Mouse (Mus musculus) adrenal gland, postnatal 4 days (tissue): ENCODE measurements at regions not wholly inside any gene's neighbourhood (a gene's known extent, or its start where the extent isn't known, plus 50 kb on each side); places are given as distances from the start of the nearest gene placed in this dataset.

Experiments used
- DNase-seq, 2 experiments: peaks; one replicate each; pipeline ENCODE4 v3.0.0; 2021 to 2022; ENCODE audit warnings: low spot score in 2 of 2, mixed read lengths in 2 of 2

GRCm38 (mm10) chr10:19532790-19533189 lies 59.0 kb upstream of the Ifngr1 start:
- no peak for DNase-seq

- no peak for DNase-seq
Observed at GRCm38 (mm10) chr10:19533846-19534245, 57.9 kb upstream of the Ifngr1 start.
